Mouse (Mus musculus): Measurements from ENCODE around the gene Galnt12.
A peak's percentile ranks its signal among the peaks of the same experiment; 100 is the strongest.

Gene Galnt12

DNA sequence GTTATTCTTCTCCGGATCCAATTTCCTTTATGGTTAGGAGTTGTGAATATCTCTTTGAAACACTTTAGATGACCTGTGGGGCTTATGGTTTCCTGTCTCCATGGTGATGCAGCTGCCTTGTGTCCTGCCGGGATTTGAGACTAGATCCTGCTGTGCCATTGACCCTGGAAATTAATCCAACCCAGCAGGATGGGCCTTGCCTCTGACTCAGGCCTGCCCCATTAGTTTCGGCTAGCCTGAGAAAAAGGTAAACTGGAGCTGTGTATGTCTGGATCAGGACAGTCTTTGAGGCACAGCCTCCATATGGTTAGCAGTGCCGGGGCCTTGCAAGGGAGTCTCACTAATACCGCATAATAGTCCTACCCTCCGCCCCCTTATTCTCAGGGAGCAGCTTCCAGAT, 1.9 kb downstream of the Galnt12 start:
- DNase-seq (ENCODE audit: low spot score in 2 of 2) = no peak

DNA sequence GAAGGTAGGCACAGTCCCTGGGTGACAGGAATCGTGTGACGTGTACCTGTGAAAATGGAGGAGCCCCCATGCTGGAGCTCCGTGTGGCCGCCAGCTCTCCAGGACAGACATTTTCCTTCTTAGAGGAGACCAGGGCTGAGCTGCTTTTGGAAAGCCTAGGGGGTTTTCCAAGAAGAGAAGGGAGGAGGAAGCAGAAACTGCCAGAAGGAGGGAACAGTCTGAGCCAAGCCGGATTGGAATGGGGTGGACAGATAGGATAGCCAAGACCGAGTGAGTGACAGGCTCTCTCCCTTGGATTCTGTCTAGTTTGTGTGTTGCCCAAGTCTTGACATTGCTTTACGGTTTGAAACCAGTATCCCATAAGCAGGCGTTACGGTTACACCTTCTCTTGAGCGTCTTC, 11.9 kb downstream of the Galnt12 start:
- DNase-seq (ENCODE audit: low spot score in 2 of 2) = no peak

DNA sequence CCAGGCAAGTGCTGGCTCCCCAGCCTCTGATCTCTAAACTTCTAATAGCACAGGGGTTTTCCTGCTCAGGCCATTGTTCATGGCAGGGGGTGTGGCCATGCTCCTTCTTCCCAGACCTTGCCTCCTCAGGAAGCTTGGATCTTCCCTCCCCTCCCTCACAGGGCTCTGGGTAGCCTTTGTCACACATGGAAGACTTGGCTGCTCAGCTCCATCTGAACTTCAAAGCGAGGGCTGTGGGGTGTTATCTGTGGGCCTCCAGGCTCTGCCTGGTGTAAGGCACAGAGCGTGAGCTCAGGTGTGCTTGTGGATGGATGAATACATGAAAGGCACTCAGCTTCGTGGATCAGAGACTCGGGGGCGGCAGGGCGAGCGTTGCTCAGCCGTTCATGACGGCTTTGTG, 20.2 kb downstream of the Galnt12 start:
- no peak for DNase-seq (ENCODE audit: low spot score in 2 of 2)

DNA sequence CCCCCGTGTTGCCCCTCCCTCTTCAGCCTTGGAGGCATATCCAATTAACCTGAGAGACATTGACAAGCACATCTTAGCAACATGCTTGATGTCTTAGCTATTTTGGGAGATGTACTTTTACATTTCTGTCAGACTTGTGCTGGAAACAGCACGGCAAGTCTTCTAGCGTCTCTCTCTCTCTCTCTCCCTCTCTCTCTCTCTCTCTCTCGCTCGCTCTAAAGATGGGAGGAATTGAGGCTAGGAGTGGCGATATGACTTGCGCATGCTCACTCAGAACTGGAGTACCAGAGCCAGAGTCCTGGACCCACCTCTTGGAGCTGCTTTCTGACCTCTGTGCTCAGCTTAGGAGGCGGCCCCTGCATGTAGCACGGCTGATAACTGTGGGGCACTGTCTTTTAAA, 20.9 kb downstream of the Galnt12 start:
- no peak for DNase-seq (ENCODE audit: low spot score in 2 of 2)

DNA sequence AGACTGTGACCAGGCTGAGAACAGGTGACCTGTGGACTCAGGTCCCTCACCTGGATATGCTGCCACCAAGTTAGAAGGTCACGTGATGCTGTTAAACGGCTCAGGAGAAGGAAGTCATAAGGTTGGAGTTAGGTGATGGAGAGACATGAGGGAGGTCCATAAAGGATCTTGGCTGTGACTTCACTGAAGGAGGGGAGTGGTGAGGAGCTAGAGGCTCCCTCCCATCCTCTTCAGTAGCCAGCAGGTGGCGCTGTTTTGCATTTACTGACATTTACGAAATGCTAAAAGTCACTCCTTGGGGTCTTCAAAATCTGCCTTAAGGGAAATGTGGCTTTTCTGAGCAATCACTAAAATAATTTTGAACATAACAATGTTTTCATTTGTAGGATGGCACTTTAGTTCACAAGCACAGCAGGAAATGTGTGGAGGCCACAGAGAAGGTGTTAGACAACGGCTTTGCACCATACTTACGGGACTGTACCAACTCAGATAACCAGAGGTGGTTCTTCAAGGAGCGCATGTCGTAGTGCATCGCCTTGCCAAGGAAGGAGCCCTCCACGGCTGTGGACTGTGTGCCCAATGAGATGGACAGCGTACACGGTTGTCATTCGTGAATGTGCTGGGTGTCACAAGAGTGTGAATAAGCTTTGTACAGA, 30.5 kb downstream of the Galnt12 start:
- no peak for DNase-seq (ENCODE audit: low spot score in 2 of 2)

DNA sequence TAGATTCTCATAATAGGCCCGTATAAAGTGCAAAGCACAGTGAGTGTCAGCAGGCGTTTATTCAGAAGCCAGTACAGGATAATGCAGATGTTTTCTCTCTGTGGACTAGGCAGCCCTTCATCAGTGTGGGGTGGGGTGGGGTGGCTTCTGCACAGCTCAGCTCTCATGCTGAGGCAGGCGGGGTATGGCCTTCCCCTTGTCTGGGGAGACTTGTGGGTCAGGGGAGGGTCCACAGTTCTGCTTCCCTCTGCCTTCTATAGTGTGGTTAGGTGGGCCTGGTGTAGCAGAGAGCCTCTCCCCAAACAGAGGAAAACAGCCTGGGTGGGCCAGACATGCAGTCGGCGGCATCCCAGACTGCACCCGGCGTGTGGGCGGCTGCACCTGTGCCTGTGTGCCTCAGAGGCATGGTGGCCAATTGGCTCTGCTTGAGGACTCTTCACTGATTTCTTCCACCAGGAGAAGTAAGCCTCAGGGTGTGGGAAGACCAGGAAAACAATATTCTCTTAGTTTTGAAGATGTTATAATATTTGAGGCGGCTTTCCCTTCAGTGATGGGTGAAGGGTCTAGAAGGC, 32.5 kb downstream of the Galnt12 start:
- DNase-seq (ENCODE audit: low spot score in 2 of 2) = peak; percentile 25 to 31

DNA sequence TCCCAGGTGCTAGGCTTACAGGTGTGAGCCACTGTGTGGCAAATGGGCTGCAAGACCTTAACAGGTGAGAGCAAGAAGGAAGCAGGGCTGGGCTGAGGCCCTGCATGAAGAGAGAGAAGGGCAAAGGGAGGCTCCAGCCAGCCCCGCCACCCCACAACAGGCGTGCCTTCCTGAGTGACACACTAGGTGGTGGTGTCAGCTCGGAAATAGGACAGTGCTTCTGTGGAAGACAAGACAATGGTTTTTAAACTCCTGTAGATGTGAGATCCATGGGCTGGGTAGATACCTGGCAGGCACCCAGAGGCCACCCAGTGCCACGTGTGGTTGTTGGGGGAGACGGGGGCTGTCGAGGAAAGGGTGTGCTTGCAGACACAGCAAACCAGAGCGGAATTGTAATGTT, 36.8 kb downstream of the Galnt12 start:
- DNase-seq (ENCODE audit: low spot score in 2 of 2) = no peak

DNA sequence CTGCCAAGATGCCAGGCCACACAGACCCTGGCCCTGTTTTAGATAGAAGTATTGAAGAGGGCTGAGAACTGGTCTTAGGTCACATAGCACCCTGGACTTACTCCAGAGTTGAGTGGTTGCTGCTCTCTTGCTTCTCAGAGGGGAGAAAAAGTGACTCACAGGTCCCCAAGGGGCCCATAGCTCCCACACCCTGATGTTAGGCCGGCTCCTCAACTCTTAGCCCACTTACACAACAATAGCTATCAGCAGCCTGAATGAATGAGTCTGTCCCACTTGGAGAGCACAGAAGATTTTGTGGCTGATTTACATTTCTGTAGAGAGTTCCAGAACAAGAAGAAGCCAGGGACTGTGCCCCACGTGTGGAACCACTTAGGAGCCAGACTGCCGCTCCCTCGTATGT, 37.9 kb downstream of the Galnt12 start:
- DNase-seq (ENCODE audit: low spot score in 2 of 2) = no peak

DNA sequence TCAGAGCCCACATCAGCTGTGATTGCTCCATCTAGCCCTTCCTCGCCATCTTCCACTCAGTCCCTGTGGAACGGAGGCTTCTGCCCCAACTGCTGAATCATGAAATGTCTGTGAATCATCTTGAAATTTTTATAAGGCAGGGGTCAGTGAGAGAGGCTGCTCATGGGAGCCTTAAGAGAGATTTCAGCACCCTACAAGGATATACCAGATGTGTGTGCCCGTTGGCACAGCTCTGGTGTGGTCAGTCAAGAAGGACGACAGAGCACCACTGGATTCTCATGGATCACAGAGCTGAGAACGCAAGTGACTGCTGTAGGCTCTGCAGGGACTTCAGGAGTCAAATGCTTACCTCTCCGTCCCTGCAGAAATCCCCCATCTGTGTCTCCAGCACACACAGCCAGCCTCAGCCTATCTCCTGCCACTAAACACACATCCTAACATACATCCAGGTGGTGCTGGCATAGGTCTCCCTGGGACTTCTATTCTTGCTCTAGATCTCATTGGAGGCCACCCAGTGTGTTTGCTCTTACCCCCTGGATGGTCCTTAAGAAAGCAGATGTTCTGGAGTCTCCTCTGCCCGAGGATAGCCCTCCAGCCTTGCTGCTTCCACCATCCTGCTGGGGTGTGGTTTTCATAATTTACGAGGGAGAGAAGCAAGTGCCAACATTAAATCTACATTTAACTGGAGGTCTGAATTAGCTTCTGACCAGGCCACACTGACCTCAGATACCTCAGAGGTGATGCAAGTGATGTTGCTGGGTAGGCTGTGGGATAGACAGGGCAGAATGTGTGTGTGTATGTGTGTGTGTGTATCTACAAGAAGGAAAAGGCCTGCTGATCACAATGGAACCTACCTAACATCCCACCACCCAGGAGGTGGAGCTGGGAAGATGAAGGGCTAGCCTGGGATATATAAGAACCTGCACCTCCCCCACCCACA, 38.7 kb downstream of the Galnt12 start:
- no peak for DNase-seq (ENCODE audit: low spot score in 2 of 2)

DNA sequence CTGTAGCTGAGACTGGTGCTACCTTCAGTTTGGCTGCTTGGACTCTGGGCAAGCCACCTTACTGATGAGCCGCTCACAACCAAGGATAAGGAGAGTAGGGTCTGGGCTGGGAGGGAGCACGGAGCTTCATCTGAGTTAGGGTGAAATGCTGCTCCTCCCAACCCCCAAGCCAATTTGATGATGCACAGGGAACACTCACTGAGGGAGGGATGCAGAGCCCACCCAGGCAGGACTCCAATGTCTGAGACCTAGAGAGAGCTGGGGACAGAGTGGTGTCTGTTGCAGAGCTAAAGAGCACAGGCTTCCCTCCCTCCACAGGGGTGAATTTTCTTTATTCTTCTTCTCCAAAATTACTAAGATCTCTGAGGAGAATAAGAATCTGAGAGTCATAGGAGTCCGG, 40.2 kb downstream of the Galnt12 start:
- no peak for DNase-seq (ENCODE audit: low spot score in 2 of 2)

DNA sequence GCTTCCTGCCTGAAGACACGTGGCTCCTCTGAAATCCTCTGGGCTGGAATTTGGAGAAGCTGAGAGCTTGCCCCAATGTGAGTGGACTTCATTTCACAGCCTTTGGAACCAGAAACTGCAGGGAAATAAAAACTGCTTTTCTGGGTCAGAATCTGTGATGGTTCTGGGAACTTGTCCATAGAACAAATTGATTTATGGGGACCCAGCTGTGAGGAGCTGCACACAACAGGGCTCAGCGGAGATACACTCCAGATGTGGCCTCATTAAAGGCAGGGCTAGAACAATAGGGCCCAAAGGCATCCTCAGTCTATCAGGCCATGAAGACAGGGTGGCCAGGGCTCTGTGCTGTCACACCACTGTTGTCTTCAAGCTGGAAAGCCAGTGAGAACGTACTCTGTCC, 40.7 kb downstream of the Galnt12 start:
- no peak for DNase-seq (ENCODE audit: low spot score in 2 of 2)

DNA sequence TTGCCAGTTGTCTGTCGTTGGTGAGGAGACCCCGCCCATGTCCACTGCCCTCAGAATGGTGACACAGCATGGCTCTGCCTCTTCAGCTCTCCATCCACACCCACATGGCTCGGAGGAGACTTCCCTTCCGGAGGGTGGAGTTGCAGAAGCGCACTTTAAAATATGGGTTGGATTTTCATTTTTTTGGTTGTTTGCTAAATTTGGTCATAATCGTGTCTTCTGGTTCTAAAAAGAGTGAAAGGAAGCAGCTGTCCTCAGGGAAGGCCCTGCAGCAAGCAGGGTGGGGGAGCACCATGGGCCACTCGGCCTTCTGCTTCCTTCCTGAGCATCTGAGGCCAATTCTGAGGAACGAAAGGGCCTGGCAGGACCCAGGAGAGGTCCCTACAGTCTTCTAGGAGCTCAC, 45.0 kb downstream of the Galnt12 start:
- peak in 1 of 2 experiments; percentile 46 for DNase-seq (ENCODE audit: low spot score in 2 of 2)

DNA sequence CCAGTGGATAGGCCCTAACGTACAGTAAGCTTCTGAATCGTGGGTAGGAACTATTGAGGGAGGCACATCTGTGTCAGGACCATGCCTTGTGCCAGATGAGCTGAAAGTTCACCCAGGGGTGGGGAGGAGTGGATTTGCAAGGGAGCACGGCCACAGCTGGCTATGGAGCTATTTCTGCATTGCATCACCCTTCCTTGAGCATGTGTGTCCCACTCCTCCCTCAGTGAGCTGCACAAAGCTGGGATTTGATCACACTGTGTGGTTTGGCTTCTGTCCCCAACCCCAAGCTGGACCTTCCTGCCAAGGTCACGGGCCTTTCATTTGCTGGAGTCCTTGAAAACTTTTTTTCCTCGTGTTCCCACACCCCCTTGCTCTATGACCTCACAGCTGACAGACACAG, 45.8 kb downstream of the Galnt12 start:
- no peak for DNase-seq (ENCODE audit: low spot score in 2 of 2)

DNA sequence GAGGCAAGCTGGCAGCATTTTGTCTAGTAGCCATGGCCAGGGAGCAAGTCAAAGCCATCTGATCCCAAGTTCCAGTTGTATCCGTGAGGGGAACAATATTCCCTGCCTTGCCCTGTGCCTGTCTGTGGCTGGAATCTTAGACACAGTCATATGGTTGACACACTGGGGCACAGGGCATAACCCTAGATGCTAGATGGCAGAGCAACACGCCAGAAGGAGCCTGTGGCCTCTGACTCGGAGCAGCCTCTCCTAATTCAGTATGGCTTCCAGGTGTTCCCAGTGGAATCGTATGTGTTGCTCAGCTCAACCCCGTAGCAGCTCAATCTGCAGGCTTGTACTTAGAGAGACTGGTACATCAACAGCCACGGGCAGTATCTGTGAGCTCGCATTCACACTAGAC, 46.7 kb downstream of the Galnt12 start:
- DNase-seq (ENCODE audit: low spot score in 2 of 2) = no peak

DNA sequence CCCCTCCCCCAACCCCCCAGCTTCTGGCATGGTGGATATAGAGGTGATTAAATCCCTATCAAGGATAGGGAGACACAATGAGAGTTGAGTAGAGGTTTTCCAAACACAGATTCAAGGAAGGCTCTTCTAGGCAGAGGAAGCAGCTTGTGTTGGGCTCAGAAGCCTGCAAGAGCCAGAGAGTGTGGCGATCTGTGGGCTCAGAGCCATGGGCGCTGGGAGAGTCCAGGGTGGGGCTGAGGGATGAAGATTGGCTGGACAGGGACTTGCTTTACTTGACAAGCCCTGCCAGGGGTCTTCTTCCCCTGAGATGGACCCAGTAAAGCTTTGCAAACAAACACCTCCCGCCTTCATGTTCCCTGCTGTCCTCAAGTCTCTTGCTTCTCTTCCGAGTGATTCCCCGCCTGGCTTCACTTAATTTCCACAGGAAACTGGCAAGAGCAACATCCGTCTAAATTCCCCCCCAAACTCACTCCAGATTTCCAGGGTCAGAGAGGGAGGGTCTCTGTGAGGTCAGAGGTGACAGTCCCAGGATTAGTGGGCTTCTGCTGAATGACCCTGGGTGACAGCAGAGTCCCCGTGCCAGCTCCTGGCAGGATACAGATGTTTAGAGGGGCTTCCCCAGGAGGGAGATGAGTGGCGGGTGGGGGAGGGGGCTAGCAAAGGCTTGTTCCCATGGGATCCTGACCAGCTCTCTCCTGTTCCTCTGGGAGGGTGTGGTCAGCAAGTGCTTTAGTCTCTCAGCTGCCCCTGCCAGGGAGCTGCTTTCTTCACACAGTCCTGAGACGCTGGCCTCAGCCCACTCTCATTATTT, 47.5 kb downstream of the Galnt12 start:
- no peak for DNase-seq (ENCODE audit: low spot score in 2 of 2)

DNA sequence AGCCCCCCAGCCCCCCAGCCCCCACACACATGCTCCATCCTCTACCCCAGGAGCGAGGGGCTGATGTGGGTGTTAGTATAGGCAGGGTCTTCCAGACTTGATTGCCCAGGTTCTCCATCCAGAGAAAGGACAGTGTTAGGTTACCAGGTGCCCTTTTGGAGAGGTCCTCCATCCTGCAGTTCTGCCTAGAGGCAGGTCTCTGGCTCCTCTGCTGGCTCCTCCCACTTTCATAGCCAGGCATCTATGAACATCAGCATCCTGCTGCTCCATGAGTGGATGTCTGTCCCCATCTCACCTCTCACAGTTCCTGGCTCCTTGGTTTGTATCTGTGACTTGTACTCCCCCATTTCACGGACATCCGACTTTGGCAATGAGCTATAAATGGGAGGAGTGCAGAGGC, 48.6 kb downstream of the Galnt12 start:
- no peak for DNase-seq (ENCODE audit: low spot score in 2 of 2)

DNA sequence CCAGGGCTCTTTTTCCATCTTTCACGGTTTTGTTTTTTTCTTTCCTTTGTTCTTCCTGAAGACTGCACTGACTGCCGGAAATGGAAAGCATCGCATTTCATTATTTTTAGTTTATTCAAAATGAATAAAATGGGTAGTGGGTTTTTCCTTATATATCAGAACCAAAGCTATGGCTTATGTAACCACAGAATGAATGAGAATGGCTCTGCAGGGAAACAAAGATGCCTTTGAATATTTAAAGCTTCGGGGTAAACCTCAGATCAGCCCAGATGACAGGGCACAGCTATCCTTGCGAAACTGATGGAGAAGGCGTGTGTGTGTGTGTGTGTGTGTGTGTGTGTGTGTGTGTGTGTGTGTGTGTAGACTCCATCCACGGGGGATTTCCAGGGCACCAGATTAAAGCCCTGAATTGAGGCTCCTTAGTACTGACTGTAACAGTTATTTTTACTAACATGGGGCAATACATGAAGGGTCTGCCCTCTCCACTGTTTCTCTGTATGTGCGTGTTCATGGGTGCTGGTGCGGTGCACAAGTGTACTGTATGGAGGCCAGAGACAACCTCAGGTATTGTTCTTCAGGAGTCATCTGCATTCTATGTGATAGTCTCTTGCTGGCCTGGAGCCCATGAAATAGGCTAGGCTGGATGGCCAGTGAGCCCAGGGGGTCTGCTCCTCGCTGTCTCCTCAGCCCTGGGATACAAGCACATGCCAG, 49.9 kb downstream of the Galnt12 start:
- DNase-seq (ENCODE audit: low spot score in 2 of 2) = no peak

DNA sequence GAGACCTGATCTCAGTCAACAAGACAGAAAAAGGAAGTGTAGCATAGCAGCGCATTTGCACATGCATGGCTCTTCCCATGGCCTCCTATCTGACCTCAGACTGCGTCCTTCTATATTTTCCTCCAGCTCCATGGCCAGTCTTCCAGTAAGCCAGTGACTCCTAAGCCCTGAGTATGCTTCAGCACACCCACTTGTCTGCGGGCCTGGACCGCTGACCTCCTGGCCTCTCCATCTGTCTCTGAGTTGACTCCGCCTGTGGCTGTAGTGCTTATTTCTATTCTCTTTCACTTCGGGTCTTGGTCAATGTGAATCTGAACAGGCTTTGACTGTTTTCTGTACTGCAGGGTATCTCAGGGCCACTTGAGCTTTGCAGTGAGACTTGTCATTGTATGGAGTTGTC, 52.1 kb downstream of the Galnt12 start:
- no peak for DNase-seq (ENCODE audit: low spot score in 2 of 2)

DNA sequence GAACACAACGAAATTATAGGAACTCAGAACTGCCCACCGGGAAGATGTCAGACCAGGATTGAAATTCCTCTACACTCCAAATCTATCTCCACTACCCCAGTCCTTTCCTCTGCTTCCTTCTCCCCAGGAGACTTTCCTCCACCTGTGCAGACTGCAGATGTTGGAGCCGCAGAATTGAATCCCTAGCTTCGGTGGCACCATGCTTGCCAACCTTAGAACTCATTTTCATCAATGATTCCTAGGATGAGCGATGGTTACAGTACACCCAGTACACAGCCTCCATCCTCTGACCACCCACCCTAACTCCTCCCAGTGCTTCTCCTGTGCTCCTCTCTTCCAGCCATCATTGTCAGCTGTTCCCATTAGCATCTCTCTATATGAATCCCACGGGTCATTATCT, 53.6 kb downstream of the Galnt12 start:
- no peak for DNase-seq (ENCODE audit: low spot score in 2 of 2)

DNA sequence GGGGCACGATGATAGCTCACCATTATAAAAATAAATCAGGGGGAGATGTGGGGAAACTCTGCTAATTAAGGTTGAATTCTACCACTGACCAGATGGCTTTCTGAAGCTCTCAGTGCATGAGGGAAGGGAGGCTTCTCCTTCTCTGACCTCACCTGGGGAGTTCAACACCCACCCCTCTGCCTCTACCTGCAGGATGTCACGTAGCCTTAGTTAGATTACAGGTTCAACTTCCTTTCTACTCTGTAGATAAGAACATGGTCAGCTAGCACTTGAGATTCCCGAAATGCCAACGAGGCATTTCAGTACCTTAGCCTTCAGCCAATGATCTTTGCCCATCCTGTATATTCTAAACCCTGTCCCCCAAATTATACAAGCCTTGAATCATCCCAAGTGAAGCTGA, 54.9 kb downstream of the Galnt12 start:
- no peak for DNase-seq (ENCODE audit: low spot score in 2 of 2)

DNA sequence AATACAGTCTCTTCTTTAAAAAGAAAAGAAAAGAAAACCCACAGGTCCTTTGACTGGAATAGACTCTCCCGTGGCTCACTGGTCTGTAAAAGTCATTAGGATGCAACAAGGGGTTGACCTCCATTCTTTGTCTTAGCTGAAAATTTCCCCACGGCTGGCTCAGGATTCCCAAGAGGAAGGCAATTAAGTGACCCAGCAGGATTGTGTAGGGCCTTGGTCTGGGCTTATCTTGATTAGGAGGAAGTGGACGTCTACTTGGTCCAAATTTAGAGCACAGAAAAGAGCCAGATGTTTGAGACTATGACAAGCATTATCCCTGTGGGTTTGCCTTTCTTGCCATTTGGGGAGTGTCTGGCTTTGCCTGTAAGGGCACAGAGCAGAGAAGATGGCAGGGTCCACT, 58.3 kb downstream of the Galnt12 start:
- no peak for DNase-seq (ENCODE audit: low spot score in 2 of 2)
